Mouse (Mus musculus) hindbrain, embryonic 16.5 days (tissue): ENCODE results near the gene Dalrd3. TPM values are rescaled to one million over a fixed set of nuclear protein-coding genes. Genes with fewer than 3 reads are reported as not detected.

ENCODE experiments used
- ATAC-seq: fragments of 200-750 bp; cut with Nextera tagmentation; 2 replicates; pipeline ENCODE4 v1.8.0; 2017; ENCODE audit warnings: moderate TSS enrichment, moderate library complexity
- H3K27ac ChIP-seq: fragments of 300-500 bp; sonication (generic); 2 replicates; pipeline ENCODE4 v1.5.1; 2014; ENCODE audit warnings: low read depth, mild to moderate bottlenecking, control low read depth, low read length, moderate library complexity
- H3K27me3 ChIP-seq: fragments of 300-500 bp; sonication (generic); replicated peaks from 2 replicates; pipeline ENCODE4 v1.6.1; 2014; ENCODE audit warnings: low read length; ENCODE audit not compliant: control insufficient read depth, insufficient read depth
- H3K36me3 ChIP-seq: fragments of 300-500 bp; sonication (generic); 2 replicates; pipeline ENCODE4 v1.6.1; 2014; ENCODE audit warnings: mild to moderate bottlenecking, low read length, moderate library complexity, mixed read lengths; ENCODE audit not compliant: control insufficient read depth, insufficient read depth
- H3K4me1 ChIP-seq: fragments of 300-500 bp; sonication (generic); 2 replicates; pipeline ENCODE4 v1.6.1; 2014; ENCODE audit warnings: low read depth, low read length; ENCODE audit not compliant: control insufficient read depth, insufficient read depth
- H3K4me2 ChIP-seq: fragments of 300-500 bp; sonication (generic); 2 replicates; pipeline ENCODE4 v1.6.1; 2014; ENCODE audit warnings: mild to moderate bottlenecking, low read length, control low read depth, moderate library complexity
- H3K4me3 ChIP-seq: fragments of 300-500 bp; sonication (generic); 2 replicates; pipeline ENCODE4 v1.5.1; 2014; ENCODE audit warnings: mild to moderate bottlenecking, low read length, control low read depth, moderate library complexity
- H3K9ac ChIP-seq: fragments of 300-500 bp; sonication (generic); 2 replicates; pipeline ENCODE4 v1.6.1; 2014; ENCODE audit warnings: low read depth, mild to moderate bottlenecking, control low read depth, low read length, moderate library complexity
- H3K9me3 ChIP-seq: fragments of 300-500 bp; sonication (generic); 2 replicates; pipeline ENCODE4 v1.6.1; 2014; ENCODE audit warnings: mild to moderate bottlenecking, low read length, moderate library complexity; ENCODE audit not compliant: control insufficient read depth
- WGBS: fragments of 180-500 bp; shearing (Covaris S2); extraction: QIAGEN DNeasy Blood & Tissue Kit; methylation state at CpG from one replicate; pipeline ENCODE4 v1.1.7; 2014; 5-methylcytosine and 5-hydroxymethylcytosine counted together
- polyA plus RNA-seq: library from polyadenylated mRNA; unstranded; fragments of >200 nt; fragmentation: Nextera tagmentation; extraction: Ambion mirVana; gene quantifications from 2 replicates; pipeline ENCODE4 v1.2.1, GENCODE M21; 2015

Gene Dalrd3
- polyA plus RNA-seq, 1 experiment from 2014 or later = 331 TPM

DNA sequence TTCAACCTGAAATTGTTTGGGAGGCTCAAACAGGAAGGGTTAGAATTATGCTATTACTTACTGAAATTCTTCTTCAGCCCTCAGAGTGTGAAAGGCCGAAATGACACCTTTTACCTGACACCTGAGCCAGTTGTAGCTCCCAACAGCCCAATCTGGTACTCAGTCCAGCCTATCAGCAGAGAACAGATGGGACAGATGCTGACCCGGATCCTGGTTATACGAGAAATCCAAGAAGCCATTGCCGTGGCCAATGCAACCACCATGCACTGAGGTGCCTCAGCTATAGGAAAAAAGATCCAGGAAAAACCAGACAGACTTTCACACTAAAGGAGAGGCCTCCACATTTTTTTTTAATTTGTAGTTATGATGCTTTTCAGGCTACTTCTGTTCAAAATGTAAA lies 10.5 kb upstream of the Dalrd3 start:
- 92% methylated on average over 4 of the region's 4 CpGs for WGBS
- no peak overlapping the region for H3K27ac ChIP-seq
- ATAC-seq = no peak
- H3K36me3 ChIP-seq = peaks cover 41% of the 10 kb centered on the region
- no peak overlapping the region for H3K4me2 ChIP-seq
- H3K27me3 ChIP-seq = no peaks in the 10 kb centered on the region
- no peak overlapping the region for H3K4me3 ChIP-seq
- H3K9ac ChIP-seq = no peak overlapping the region
- H3K9me3 ChIP-seq = no peaks in the 10 kb centered on the region
- peaks cover 13% of the 10 kb centered on the region for H3K4me1 ChIP-seq

DNA sequence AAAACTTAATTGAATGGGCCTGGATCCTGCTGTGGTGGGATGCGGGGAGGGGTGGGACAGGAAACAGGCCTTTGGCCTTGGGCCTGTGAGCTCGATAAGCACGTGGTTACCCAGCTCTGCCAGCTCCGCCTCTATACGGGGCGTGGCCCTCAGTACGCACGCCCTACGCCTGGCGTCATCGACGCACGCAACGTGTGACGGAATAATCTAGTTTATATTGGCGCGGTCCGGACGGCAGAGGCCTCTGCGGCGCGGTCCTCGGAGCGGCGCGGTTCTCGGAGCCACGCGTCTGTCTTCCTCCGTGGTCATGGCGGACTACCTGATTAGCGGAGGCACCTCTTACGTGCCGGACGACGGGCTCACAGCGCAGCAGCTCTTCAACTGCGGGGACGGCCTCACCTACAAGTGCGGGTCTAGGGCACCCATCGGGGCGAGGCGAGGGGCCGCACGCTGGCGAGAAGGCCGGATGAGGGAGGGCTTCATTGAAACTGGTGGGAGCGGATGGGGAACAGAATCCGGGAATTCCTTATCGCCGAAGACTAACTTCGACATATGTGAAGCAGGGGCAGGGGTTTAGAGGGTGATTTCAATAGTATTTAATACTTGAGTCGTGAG lies 9.4 kb upstream of the Dalrd3 start, which contains the start of gene Impdh2:
Impdh2 (plus strand) TSS at position 60 of the 615 bp plus-strand sequence.
- Histone ChIP-seq H3K36me3 (peaks cover 45% of the 10 kb centered on the region), H3K9me3 (no peaks in the 10 kb centered on the region), H3K27me3 (no peaks in the 10 kb centered on the region), H3K9ac (peak within 1 kb of the TSS; percentile 73), H3K4me1 (peaks cover 13% of the 10 kb centered on the region), H3K4me3 (peak within 1 kb of the TSS; percentile 55), H3K27ac (peak within 1 kb of the TSS; percentile 75), H3K4me2 (peak within 1 kb of the TSS; percentile 67)
- WGBS = under 1% methylated on average over 48 of the region's 53 CpGs
- peak; percentile 99 for ATAC-seq

DNA sequence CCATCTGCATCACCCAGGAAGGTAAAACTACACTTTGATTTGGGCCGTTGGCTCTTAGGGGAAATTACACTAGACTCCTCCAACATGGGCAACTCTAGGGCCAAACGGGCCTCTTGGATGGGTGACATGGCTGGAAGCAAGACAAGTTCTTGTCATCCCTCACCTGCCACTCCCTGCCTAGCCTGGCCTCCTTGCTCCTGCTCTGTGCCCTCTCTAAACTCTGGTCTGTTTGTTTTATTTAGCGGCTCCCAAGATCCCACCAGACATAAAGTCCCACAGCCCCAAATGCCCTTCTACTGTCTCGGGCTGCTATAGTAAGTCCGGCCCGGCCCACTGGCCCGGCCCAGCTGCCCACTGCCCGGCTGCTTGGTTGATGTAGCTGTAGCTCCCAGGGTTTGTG lies 6.0 kb upstream of the Dalrd3 start:
- WGBS = 93% methylated on average over 8 of the region's 8 CpGs
- Histone ChIP-seq H3K4me2 (no peak overlapping the region), H3K9me3 (no peaks in the 10 kb centered on the region), H3K9ac (no peak overlapping the region), H3K27ac (no peak overlapping the region), H3K4me3 (no peak overlapping the region), H3K27me3 (no peaks in the 10 kb centered on the region), H3K4me1 (peaks cover 29% of the 10 kb centered on the region), H3K36me3 (peaks cover 28% of the 10 kb centered on the region)
- ATAC-seq = no peak

DNA sequence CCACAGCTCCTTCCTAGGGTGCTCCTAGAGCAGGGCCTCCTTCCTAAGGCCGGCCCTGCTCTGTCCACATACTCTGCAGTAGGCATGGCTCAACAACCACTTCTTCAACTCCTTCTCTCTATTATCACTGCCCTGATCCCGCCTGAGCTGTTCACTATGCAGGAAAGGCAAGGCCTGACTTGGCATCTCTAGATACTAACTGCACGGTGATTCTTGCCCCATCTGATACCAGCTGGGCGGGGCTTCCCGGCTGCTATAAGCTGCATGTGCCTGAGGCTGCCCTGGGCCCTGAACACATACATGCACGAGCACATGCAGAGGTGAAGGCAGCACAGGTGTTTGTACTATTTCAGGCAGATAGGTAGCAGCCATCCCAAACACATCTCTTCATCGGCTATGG lies 5.6 kb upstream of the Dalrd3 start:
- ATAC-seq = no peak
- H3K27ac ChIP-seq = no peak overlapping the region
- H3K9ac ChIP-seq = no peak overlapping the region
- H3K27me3 ChIP-seq = no peaks in the 10 kb centered on the region
- no peaks in the 10 kb centered on the region for H3K9me3 ChIP-seq
- WGBS = 88% methylated on average over 7 of the region's 7 CpGs
- peaks cover 23% of the 10 kb centered on the region for H3K36me3 ChIP-seq
- no peak overlapping the region for H3K4me2 ChIP-seq
- peaks cover 29% of the 10 kb centered on the region for H3K4me1 ChIP-seq
- H3K4me3 ChIP-seq = no peak overlapping the region

DNA sequence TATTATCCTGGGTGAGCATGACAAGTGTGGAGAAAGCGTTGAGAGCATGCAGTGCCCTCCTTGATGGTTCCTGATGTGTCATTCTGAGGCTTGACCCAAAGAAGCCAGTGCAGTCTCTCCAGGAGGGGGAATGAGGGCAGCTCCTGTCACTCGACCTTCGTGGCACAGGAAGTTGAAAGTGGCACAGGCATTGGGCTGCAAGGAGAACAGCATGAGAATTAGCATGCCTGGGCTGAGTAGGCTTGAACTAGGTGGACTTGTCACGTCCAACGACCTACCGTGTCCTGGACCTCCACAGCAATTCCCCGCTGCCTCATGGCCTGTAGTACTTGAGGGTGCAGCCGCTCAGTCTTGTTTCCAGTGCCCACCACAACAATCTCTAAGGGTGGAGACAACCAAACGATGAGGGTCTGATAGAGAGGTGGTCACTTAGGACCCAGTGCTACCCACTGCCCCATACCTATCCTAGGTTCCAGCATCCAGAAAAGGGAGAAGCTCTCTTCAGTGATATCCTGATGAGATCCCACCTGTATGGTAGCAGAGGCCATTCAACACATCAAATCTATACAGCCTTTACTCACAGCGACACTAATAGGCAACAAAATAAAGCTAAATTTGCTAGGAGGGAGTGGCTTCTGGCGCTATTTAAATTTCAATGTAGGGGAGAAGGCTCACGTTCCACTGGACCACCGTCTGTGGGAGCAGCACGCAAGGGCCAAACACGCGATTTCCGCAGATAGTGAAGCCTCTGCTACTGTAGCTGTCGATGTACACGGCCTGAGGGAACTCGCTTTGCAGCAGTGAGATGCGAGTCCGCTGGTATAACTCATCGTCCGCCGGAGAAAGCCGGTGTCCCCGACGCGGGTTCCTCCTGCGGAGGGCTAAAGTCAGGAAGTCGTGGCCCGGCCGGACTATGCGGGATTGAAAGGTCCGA lies 3.5 kb upstream of the Dalrd3 start:
- Histone ChIP-seq H3K4me2 (peak overlapping the region; percentile 99), H3K9me3 (no peaks in the 10 kb centered on the region), H3K9ac (peak overlapping the region; percentile 95), H3K27ac (peak overlapping the region; percentile 98), H3K4me1 (peaks cover 42% of the 10 kb centered on the region), H3K27me3 (no peaks in the 10 kb centered on the region), H3K4me3 (peak overlapping the region; percentile 86), H3K36me3 (peaks cover 23% of the 10 kb centered on the region)
- WGBS = 11% methylated on average over 35 of the region's 35 CpGs
- ATAC-seq = no peak

DNA sequence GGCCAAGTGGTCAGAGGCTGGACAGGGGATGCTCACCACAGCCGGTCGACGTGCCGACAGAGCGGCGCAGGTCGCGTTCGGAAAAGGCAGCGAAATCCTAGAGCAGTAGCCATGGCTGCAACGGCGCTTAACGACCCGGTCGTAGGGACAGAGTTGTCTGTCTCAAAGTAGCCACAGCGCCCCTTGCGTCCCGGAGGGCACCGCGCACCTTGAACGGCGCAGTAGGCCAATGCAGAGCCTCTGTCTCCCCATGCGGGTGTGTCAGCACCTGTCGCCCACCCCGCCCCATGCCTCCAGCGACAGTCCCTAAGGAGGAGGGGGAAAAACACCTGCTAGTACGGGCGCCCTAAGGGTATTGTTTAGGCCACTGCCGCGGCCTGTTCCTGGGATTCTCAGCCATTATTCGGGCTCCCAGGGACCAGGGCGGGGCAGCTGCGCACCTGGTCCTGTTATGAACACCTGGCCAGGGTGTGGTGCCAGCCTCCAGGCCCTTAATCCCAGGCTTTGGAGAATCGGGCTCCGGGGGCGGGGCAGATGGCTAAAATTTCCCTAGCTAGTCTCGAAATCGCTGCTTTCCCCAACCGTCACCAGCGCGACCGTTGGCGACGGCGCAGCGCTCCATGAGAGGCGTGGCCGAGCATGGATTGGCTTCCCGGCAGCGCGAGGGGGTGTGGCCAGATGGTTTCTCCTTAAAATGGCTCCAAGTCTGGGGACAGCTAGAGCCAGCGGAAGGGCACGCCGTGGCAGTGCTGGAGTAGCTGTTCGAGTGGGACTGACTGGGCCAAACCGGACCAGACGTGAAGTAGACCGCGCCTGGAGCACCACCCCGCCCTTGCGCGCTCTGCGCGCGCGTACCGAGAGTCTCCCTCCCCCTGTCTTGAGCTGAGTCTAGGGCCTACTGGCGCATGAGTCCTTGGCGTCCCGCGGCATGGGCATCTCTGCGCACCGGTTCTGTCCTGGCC lies 2.6 kb upstream of the Dalrd3 start, which contains the start of gene Ndufaf3:
Ndufaf3 (minus strand) TSS at position 620 of the 962 bp plus-strand sequence.
- Histone ChIP-seq H3K4me3 (peak within 1 kb of the TSS; percentile 86), H3K36me3 (peaks cover 32% of the 10 kb centered on the region), H3K27me3 (no peaks in the 10 kb centered on the region), H3K4me1 (peaks cover 35% of the 10 kb centered on the region), H3K27ac (peak within 1 kb of the TSS; percentile 98), H3K4me2 (peak within 1 kb of the TSS; percentile 99), H3K9ac (peak within 1 kb of the TSS; percentile 95), H3K9me3 (no peaks in the 10 kb centered on the region)
- WGBS = under 1% methylated on average over 62 of the region's 73 CpGs
- ATAC-seq = peak; percentile 88

DNA sequence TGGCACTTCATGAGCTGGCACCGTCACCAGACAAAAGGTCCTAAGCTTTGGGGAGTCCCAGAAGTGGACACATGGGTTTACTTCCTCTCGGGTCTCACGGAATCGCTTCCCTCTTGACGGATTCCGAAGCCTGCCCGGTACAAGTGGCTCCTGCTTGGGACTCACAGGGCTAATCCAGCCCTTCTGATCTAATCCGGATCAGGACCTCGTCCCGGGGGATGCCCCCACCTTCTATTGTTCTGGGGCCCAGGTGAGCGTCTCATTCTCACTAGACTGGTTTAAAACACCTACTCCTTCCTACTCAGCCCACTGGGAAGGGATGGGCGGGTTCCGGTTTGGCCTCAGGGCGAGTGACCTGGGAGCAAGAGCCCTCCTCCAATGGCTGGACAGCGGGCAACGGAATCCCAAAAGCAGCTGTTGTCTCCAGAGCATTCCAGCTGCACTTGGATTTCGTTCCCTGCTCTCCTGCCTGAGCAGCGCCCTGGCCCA lies 1.7 kb upstream of the Dalrd3 start:
- H3K36me3 ChIP-seq = peaks cover 38% of the 10 kb centered on the region
- peak overlapping the region; percentile 86 for H3K4me3 ChIP-seq
- ATAC-seq = no peak
- H3K9me3 ChIP-seq = no peaks in the 10 kb centered on the region
- peaks cover 31% of the 10 kb centered on the region for H3K4me1 ChIP-seq
- 14% methylated on average over 18 of the region's 18 CpGs for WGBS
- H3K27ac ChIP-seq = peak overlapping the region; percentile 98
- H3K27me3 ChIP-seq = no peaks in the 10 kb centered on the region
- H3K9ac ChIP-seq = peak overlapping the region; percentile 95
- H3K4me2 ChIP-seq = peak overlapping the region; percentile 99

DNA sequence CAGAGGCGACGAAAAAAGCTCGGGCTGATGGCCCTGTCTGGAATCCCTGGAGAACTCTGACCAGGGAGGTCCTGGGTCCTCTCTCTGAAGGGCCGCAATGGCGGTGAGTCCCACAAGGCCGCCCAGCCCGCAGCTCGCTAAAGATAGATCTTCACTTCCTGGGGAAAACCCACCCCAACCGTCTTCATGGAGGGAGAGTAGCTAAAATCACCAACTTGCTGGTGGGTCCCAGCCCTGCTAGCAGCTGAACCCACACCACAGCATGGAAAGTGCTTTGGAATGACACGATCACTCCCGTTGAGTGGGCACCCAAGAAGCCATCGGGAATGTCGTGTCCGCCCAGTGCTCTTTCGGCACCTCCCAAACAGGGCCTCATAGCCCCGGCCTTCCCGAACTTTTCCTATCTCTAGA lies 1.2 kb upstream of the Dalrd3 start:
- Histone ChIP-seq H3K36me3 (peaks cover 41% of the 10 kb centered on the region), H3K9ac (no peak overlapping the region), H3K27ac (no peak overlapping the region), H3K27me3 (no peaks in the 10 kb centered on the region), H3K9me3 (no peaks in the 10 kb centered on the region), H3K4me3 (peak overlapping the region; percentile 86; the same call in 1 of the 2 replicates), H3K4me2 (peak overlapping the region; percentile 99), H3K4me1 (peaks cover 31% of the 10 kb centered on the region)
- no peak for ATAC-seq
- 85% methylated on average over 17 of the region's 17 CpGs for WGBS
